Comparison of ENCODE assay signal across 8 mouse cellular contexts in genomic region chrX:20658026-20658652, GRCm38 (mm10). TPM values are rescaled to one million over a fixed set of nuclear protein-coding genes. Genes with fewer than 3 reads are reported as not detected.
A peak's percentile ranks its signal among the peaks of the same experiment; 100 is the strongest.
DNase-seq lines count a peak whose midpoint lies in the region; ATAC-seq and TF ChIP-seq lines count a peak whose summit lies in the region.

Gene Uba1 (plus strand): TSS chrX:20658326.

- H3K36me3 ChIP-seq in erythroblast, embryonic 14.5 days (ENCODE audit: control insufficient read depth), result peaks cover 1% of the 10 kb centered on the region
- H3K36me3 ChIP-seq in heart, embryonic 12.5 days, result no peaks in the 10 kb centered on the region
- no peaks in the 10 kb centered on the region for H3K36me3 ChIP-seq in kidney, postnatal 0 days (ENCODE audit: insufficient read depth, low read length)
- H3K36me3 ChIP-seq in liver, embryonic 11.5 days (ENCODE audit: control insufficient read depth, insufficient read depth, low read length), result no peaks in the 10 kb centered on the region
- H3K36me3 ChIP-seq in stomach, embryonic 14.5 days (ENCODE audit: control insufficient read depth, insufficient read depth, low read length), result no peaks in the 10 kb centered on the region

- peaks cover 22% of the 10 kb centered on the region for H3K4me1 ChIP-seq in erythroblast, embryonic 14.5 days (ENCODE audit: control insufficient read depth)
- no peaks in the 10 kb centered on the region for H3K4me1 ChIP-seq in heart, embryonic 12.5 days (replicated peaks)
- no peaks in the 10 kb centered on the region for H3K4me1 ChIP-seq in kidney, postnatal 0 days (replicated peaks; ENCODE audit: insufficient read depth, low read length)
- H3K4me1 ChIP-seq in liver, embryonic 11.5 days (replicated peaks; ENCODE audit: control insufficient read depth, insufficient read depth, low read length), result 0 out of 2 replicates have a peak, but pooled peaks cover 2% of the 10 kb centered on the region
- H3K4me1 ChIP-seq in stomach, embryonic 14.5 days (ENCODE audit: control insufficient read depth, insufficient read depth, low read length), result no peaks in the 10 kb centered on the region

- peak within 1 kb of the TSS; percentile 67 for H3K4me3 ChIP-seq in erythroblast, embryonic 14.5 days (replicated peaks)
- peak within 1 kb of the TSS; percentile 58 for H3K4me3 ChIP-seq in heart, embryonic 12.5 days
- H3K4me3 ChIP-seq in kidney, postnatal 0 days (replicated peaks; ENCODE audit: low read depth, low read length), result peak within 1 kb of the TSS; percentile 43
- peak within 1 kb of the TSS; percentile 64 for H3K4me3 ChIP-seq in liver, embryonic 11.5 days (ENCODE audit: low read depth, low read length)
- H3K4me3 ChIP-seq in stomach, embryonic 14.5 days (ENCODE audit: low read depth, low read length), result peak within 1 kb of the TSS; percentile 42

- peak; percentile 88 for DNase-seq in CD4-positive helper T cell, adult 2 months (ENCODE audit: low read depth, low spot score)
- peak; percentile 96 for DNase-seq in brain, embryonic 14.5 days (ENCODE audit: low read depth)
- DNase-seq in kidney, postnatal 0 days (ENCODE audit: low spot score), result peak; percentile 86
- peak; percentile 74 for DNase-seq in liver, embryonic 11.5 days (ENCODE audit: low spot score)
- DNase-seq in naive thymus-derived CD4-positive, alpha-beta T cell, adult 2 months (ENCODE audit: low read depth), result peak; percentile 84

- peak within 1 kb of the TSS; percentile 53 for H3K27ac ChIP-seq in heart, embryonic 12.5 days (ENCODE audit: poor library complexity, severe bottlenecking)
- 0 out of 2 replicates have a peak within 1 kb of the TSS, but pooled peaks have one; percentile 19 for H3K27ac ChIP-seq in kidney, postnatal 0 days
- peak within 1 kb of the TSS; percentile 40 for H3K27ac ChIP-seq in liver, embryonic 11.5 days (ENCODE audit: low read depth, low read length)
- peak within 1 kb of the TSS; percentile 30; the same call in 1 of the 2 replicates for H3K27ac ChIP-seq in stomach, embryonic 14.5 days (ENCODE audit: low read length)

- ATAC-seq in heart, embryonic 12.5 days (ENCODE audit: insufficient number of reproducible peaks, low FRiP score), result peak; percentile 85
- ATAC-seq in kidney, postnatal 0 days (replicated peaks; ENCODE audit: low FRiP score, low read depth), result peak; percentile 83
- peak; percentile 86 for ATAC-seq in liver, embryonic 11.5 days (replicated peaks; ENCODE audit: low FRiP score)
- ATAC-seq in stomach, embryonic 14.5 days (ENCODE audit: insufficient number of reproducible peaks, insufficient read depth, low FRiP score, low read depth), result peak; percentile 91

- no peak for TF ChIP-seq POLR2A in brain, embryonic 14.5 days (IDR thresholded peaks at IDR 0.05; ENCODE audit: borderline replicate concordance, extremely low read depth, insufficient read depth, insufficient read length, poor library complexity, severe bottlenecking)

- peak within 1 kb of the TSS; percentile 72 for H3K4me2 ChIP-seq in heart, embryonic 12.5 days
- H3K4me2 ChIP-seq in kidney, postnatal 0 days (ENCODE audit: low read length), result peak within 1 kb of the TSS; percentile 76
- H3K4me2 ChIP-seq in liver, embryonic 11.5 days, result peak within 1 kb of the TSS; percentile 75
- H3K4me2 ChIP-seq in stomach, embryonic 14.5 days (replicated peaks; ENCODE audit: low read depth, low read length), result peak within 1 kb of the TSS; percentile 56

- H3K9me3 ChIP-seq in erythroblast, embryonic 14.5 days (ENCODE audit: control insufficient read depth, low read length), result no peaks in the 10 kb centered on the region
- H3K9me3 ChIP-seq in heart, embryonic 12.5 days (replicated peaks), result no peaks in the 10 kb centered on the region
- no peaks in the 10 kb centered on the region for H3K9me3 ChIP-seq in kidney, postnatal 0 days (replicated peaks; ENCODE audit: low read length)
- no peaks in the 10 kb centered on the region for H3K9me3 ChIP-seq in liver, embryonic 11.5 days (ENCODE audit: control insufficient read depth, low read length)
- H3K9me3 ChIP-seq in stomach, embryonic 14.5 days (ENCODE audit: control insufficient read depth, low read depth, low read length), result no peaks in the 10 kb centered on the region

- 8% methylated on average over 27 of the region's 27 CpGs for WGBS in heart, embryonic 12.5 days
- WGBS in kidney, postnatal 0 days, result 25% methylated on average over 27 of the region's 27 CpGs
- 11% methylated on average over 27 of the region's 27 CpGs for WGBS in liver, embryonic 11.5 days
- WGBS in stomach, embryonic 14.5 days, result 18% methylated on average over 27 of the region's 27 CpGs

- H3K9ac ChIP-seq in heart, embryonic 12.5 days, result peak within 1 kb of the TSS; percentile 72
- H3K9ac ChIP-seq in kidney, postnatal 0 days (ENCODE audit: low read depth, low read length), result peak within 1 kb of the TSS; percentile 31; the same call in 1 of the 2 replicates
- H3K9ac ChIP-seq in liver, embryonic 11.5 days (ENCODE audit: low read depth, low read length), result peak within 1 kb of the TSS; percentile 70
- H3K9ac ChIP-seq in stomach, embryonic 14.5 days (replicated peaks; ENCODE audit: low read depth, low read length), result peak within 1 kb of the TSS; percentile 36

- no peaks in the 10 kb centered on the region for H3K27me3 ChIP-seq in erythroblast, embryonic 14.5 days (ENCODE audit: control insufficient read depth)
- no peaks in the 10 kb centered on the region for H3K27me3 ChIP-seq in heart, embryonic 12.5 days (replicated peaks)
- H3K27me3 ChIP-seq in kidney, postnatal 0 days (ENCODE audit: insufficient read depth, low read length), result no peaks in the 10 kb centered on the region
- H3K27me3 ChIP-seq in liver, embryonic 11.5 days (replicated peaks; ENCODE audit: control insufficient read depth, insufficient read depth, low read length), result no peaks in the 10 kb centered on the region
- H3K27me3 ChIP-seq in stomach, embryonic 14.5 days (ENCODE audit: control insufficient read depth, insufficient read depth, low read length), result no peaks in the 10 kb centered on the region

- no peak for TF ChIP-seq CTCF in brain, embryonic 14.5 days (IDR thresholded peaks at IDR 0.05; ENCODE audit: borderline replicate concordance, extremely low read depth, insufficient read depth, insufficient read length)
- TF ChIP-seq CTCF in kidney, postnatal 0 days (IDR thresholded peaks at IDR 0.05; ENCODE audit: low read depth), result no peak

RNA-seq across cellular contexts. Expression of gene Uba1, which starts in this region (rescaled TPM):
- polyA plus RNA-seq in brain, embryonic 14.5 days (2012; rRNA removed), result 580 and 611 TPM in 2 replicates
- polyA plus RNA-seq in erythroblast, embryonic 14.5 days (2012), result 9.2 and 16.3 TPM in 2 replicates
- 211 and 225 TPM in 2 replicates for polyA plus RNA-seq in heart, embryonic 12.5 days (2016; fragmentation: Nextera tagmentation; extraction: Ambion mirVana)
- polyA plus RNA-seq in kidney, postnatal 0 days (2015; fragmentation: Nextera tagmentation; extraction: Ambion mirVana), result 119 and 131 TPM in 2 replicates
- 189 and 203 TPM in 2 replicates for polyA plus RNA-seq in liver, embryonic 11.5 days (2014; fragmentation: Nextera tagmentation; extraction: Ambion mirVana)
- polyA plus RNA-seq in stomach, embryonic 14.5 days (2014; fragmentation: Nextera tagmentation; extraction: Ambion mirVana), result 169 and 181 TPM in 2 replicates

Comparison
In these comparisons a context has a peak if more than half of its experiments do, and no peak if none do; other contexts are left out.
1. Peak in every context shown above with its lines: DNase-seq, ATAC-seq, H3K4me3 ChIP-seq and H3K27ac ChIP-seq.